Mouse (Mus musculus) erythroblast, embryonic 14.5 days (primary cell): ENCODE measurements around the gene Atg13.

ENCODE experiments used
- GATA1 ChIP-seq: IDR thresholded peaks from 2 replicates; pipeline ENCODE4 v1.6.1; 2012; ENCODE audit warnings: low read length, inconsistent platforms, mixed read lengths
- TAL1 ChIP-seq: IDR thresholded peaks from 3 replicates; pipeline ENCODE4 v1.6.1; 2012; ENCODE audit warnings: low read length, inconsistent platforms, mixed read lengths

DNA sequence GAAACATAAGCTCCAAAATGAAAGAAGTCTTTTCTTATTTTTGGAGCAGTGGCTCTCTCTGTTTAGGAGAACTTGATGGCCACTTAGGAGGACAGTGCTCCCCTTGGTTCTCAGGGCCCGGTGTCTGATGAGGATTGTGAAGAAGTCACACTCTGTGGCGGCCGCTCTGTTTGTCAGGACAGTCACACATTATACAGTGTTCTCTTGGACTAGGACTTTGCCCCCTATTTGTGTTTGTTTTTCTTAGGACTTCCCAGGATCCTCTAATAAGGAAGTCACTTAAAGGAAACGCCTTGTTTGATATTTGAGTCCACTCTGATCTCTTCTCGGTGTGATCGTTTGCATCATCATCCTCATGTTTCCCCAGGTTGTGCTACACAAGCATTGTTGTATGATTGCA is 7.9 kb upstream of the Atg13 start:
- TF ChIP-seq TAL1 (no peak), GATA1 (no peak)
